Mouse (Mus musculus): ENCODE results near the gene Ncapd2. TPM values are rescaled to one million over a fixed set of nuclear protein-coding genes. Genes with fewer than 3 reads are reported as not detected.

Ncapd2 gene
- 10 to 100 TPM; 20.4 to 25.5 TPM for total RNA-seq (2021)
- 25.2 and 28.7 TPM in 2 replicates for polyA plus RNA-seq (2012; rRNA removed)
- long read RNA-seq, full-length matches to known transcripts = 4 of 10 reads
- long read RNA-seq, partial matches to known transcripts = 3 of 10 reads
- long read RNA-seq, other reads (novel, unspliced or antisense) = 3 of 10 reads

GRCm38 (mm10) chr6:125191332-125192015 lies at the start of gene Ncapd2, which contains the start of gene Mrpl51:
Gene Ncapd2, minus strand, starts transcription at chr6:125191701.
Gene Mrpl51, plus strand, starts transcription at chr6:125191801.
- peak; percentile 97 for DNase-seq

GRCm38 (mm10) chr6:125240617-125241016 lies 49.1 kb upstream of the Ncapd2 start:
- no peak for DNase-seq

GRCm38 (mm10) chr6:125239547-125239946 lies 48.0 kb upstream of the Ncapd2 start:
- no peak for DNase-seq

- DNase-seq = no peak
These were observed 46.9 kb upstream of the Ncapd2 start for GRCm38 (mm10) chr6:125238396-125238795.

GRCm38 (mm10) chr6:125237421-125237820 lies 45.9 kb upstream of the Ncapd2 start:
- no peak for DNase-seq

- no peak for DNase-seq
These were observed 45.3 kb upstream of the Ncapd2 start, which contains the start of gene Cd27 for GRCm38 (mm10) chr6:125236782-125237181. Gene Cd27, minus strand, starts transcription at chr6:125237010.

- no peak for DNase-seq
These were observed 44.8 kb upstream of the Ncapd2 start for GRCm38 (mm10) chr6:125236341-125236740.

GRCm38 (mm10) chr6:125234520-125234828 lies 43.0 kb upstream of the Ncapd2 start:
- no peak for DNase-seq

GRCm38 (mm10) chr6:125233816-125234519 lies 42.5 kb upstream of the Ncapd2 start:
- no peak for DNase-seq

GRCm38 (mm10) chr6:125232516-125232915 lies 41.0 kb upstream of the Ncapd2 start:
- DNase-seq = no peak

- DNase-seq = no peak
These were observed 40.5 kb upstream of the Ncapd2 start for GRCm38 (mm10) chr6:125232045-125232437.

- peak; percentile 81 for DNase-seq
These were observed 39.9 kb upstream of the Ncapd2 start, which contains the start of gene Tapbpl for GRCm38 (mm10) chr6:125231117-125232044. Gene Tapbpl, minus strand, starts transcription at chr6:125231860.

- no peak for DNase-seq
These were observed 39.1 kb upstream of the Ncapd2 start for GRCm38 (mm10) chr6:125230571-125230970.

GRCm38 (mm10) chr6:125225518-125226115 lies 34.1 kb upstream of the Ncapd2 start:
- peak; percentile 32 for DNase-seq

- DNase-seq = no peak
These were observed 31.1 kb upstream of the Ncapd2 start for GRCm38 (mm10) chr6:125222577-125222976.

- DNase-seq = no peak
These were observed 30.6 kb upstream of the Ncapd2 start for GRCm38 (mm10) chr6:125222146-125222545.

GRCm38 (mm10) chr6:125221115-125221745 lies 29.7 kb upstream of the Ncapd2 start:
- no peak for DNase-seq

- DNase-seq = peak; percentile 55
These were observed 27.5 kb upstream of the Ncapd2 start for GRCm38 (mm10) chr6:125218963-125219362.

- DNase-seq = peak; percentile 61
These were observed 26.4 kb upstream of the Ncapd2 start for GRCm38 (mm10) chr6:125217899-125218298.

GRCm38 (mm10) chr6:125216898-125217297 lies 25.4 kb upstream of the Ncapd2 start:
- peak; percentile 74 for DNase-seq
